Mouse (Mus musculus) layer of hippocampus, postnatal 14 days (tissue): ENCODE data around the gene Bglap. TPM values are rescaled to one million over a fixed set of nuclear protein-coding genes. Genes with fewer than 3 reads are reported as not detected.
"Not testable (repeated sequence)": the region's sequence is repeated elsewhere in the genome, so short reads cannot be mapped to it uniquely, and the experiment has no call there.

ENCODE experiments used
- DNase-seq, 2 experiments: peaks; one replicate each; pipeline ENCODE4 v3.0.0; 2021 to 2022; ENCODE audit warnings: low spot score in 2 of 2, mixed read lengths in 1 of 2
- long read RNA-seq, 2 experiments: library from polyadenylated mRNA; stranded (forward); transcript quantifications; one replicate each; pipeline ENCODE4 v2.0.0; 2021
- total RNA-seq, 2 experiments: library from RNA; stranded (reverse); gene quantifications; 2 replicates each; pipeline ENCODE4 v1.2.3; 2021

The Bglap gene
- total RNA-seq = 1 to 10 TPM in 1 of 2 experiments, not detected in 1; 1.3 TPM
- long read RNA-seq, experiment 1 = 0 reads
- long read RNA-seq, experiment 2 = 0 reads

GRCm38 (mm10) chr3:88384364-88384763 is at the start of gene Bglap:
Gene Bglap, minus strand, starts transcription at chr3:88384464.
- no peak for DNase-seq

GRCm38 (mm10) chr3:88428639-88429038 is 44.4 kb upstream of the Bglap start:
- DNase-seq = not testable (repeated sequence)

GRCm38 (mm10) chr3:88427342-88427905 is 43.2 kb upstream of the Bglap start:
- DNase-seq = no peak

- no peak for DNase-seq
Observed at GRCm38 (mm10) chr3:88425708-88426420, 41.6 kb upstream of the Bglap start.

GRCm38 (mm10) chr3:88425330-88425689 is 41.0 kb upstream of the Bglap start:
- DNase-seq = no peak

- DNase-seq = peak; percentile 89 to 97
Observed at GRCm38 (mm10) chr3:88424605-88425329, 40.5 kb upstream of the Bglap start, which contains the start of gene Slc25a44. Gene Slc25a44, minus strand, starts transcription at chr3:88425139.

GRCm38 (mm10) chr3:88422020-88422720 is 37.9 kb upstream of the Bglap start:
- no peak for DNase-seq

- no peak for DNase-seq
Observed at GRCm38 (mm10) chr3:88420771-88421170, 36.5 kb upstream of the Bglap start.

GRCm38 (mm10) chr3:88418016-88418415 is 33.8 kb upstream of the Bglap start:
- DNase-seq = no peak

- DNase-seq = no peak
Observed at GRCm38 (mm10) chr3:88415668-88416067, 31.4 kb upstream of the Bglap start.

- DNase-seq = no peak
Observed at GRCm38 (mm10) chr3:88412636-88413035, 28.4 kb upstream of the Bglap start.

GRCm38 (mm10) chr3:88411681-88412080 is 27.4 kb upstream of the Bglap start:
- DNase-seq = no peak

GRCm38 (mm10) chr3:88410645-88411031 is 26.4 kb upstream of the Bglap start:
- no peak for DNase-seq

GRCm38 (mm10) chr3:88409741-88410644 is 25.7 kb upstream of the Bglap start, which contains the start of gene Pmf1:
Gene Pmf1, minus strand, starts transcription at chr3:88410331.
- DNase-seq = peak; percentile 89 to 96

- DNase-seq = no peak
Observed at GRCm38 (mm10) chr3:88408953-88409352, 24.7 kb upstream of the Bglap start.

- DNase-seq = no peak
Observed at GRCm38 (mm10) chr3:88407529-88407928, 23.3 kb upstream of the Bglap start.

- DNase-seq = peak; percentile 60 to 83
Observed at GRCm38 (mm10) chr3:88407090-88407489, 22.8 kb upstream of the Bglap start.

- no peak for DNase-seq
Observed at GRCm38 (mm10) chr3:88403522-88404230, 19.4 kb upstream of the Bglap start.

- DNase-seq = no peak
Observed at GRCm38 (mm10) chr3:88398666-88399065, 14.4 kb upstream of the Bglap start.

GRCm38 (mm10) chr3:88395742-88396141 is 11.5 kb upstream of the Bglap start:
- no peak for DNase-seq
